Mouse (Mus musculus) MEL (cell line): Measurements from ENCODE around the gene Lrrc20. TPM values are rescaled to one million over a fixed set of nuclear protein-coding genes. Genes with fewer than 3 reads are reported as not detected.

Experiments
- DNase-seq: peaks from one replicate; pipeline ENCODE4 v3.0.0; 2011; ENCODE audit warnings: low read depth, low spot score
- H3K27ac ChIP-seq: 2 replicates; pipeline ENCODE4 v1.5.1; 2012; ENCODE audit warnings: low read depth, mild to moderate bottlenecking, control low read depth, low read length, moderate library complexity; ENCODE audit not compliant: control insufficient read depth
- H3K27me3 ChIP-seq, 2 experiments: fragments of 150-350 bp in 1 of 2; sonication (generic) in 1 of 2; 2 replicates each; pipeline ENCODE4 v1.6.1; 2012; ENCODE audit warnings: low read length in 2 of 2, mild to moderate bottlenecking in 2 of 2, improper control_type of control experiment in 1 of 2, moderate library complexity in 1 of 2; ENCODE audit not compliant: insufficient read depth in 2 of 2, control insufficient read depth in 1 of 2
- H3K36me3 ChIP-seq, 2 experiments: 2 replicates each; pipeline ENCODE4 v1.6.1; 2012 to 2014; ENCODE audit warnings: low read length in 2 of 2, improper control_type of control experiment in 1 of 2, inconsistent platforms in 1 of 2, mild to moderate bottlenecking in 1 of 2; ENCODE audit not compliant: insufficient read depth in 2 of 2, control insufficient read depth in 1 of 2
- H3K4me1 ChIP-seq, 2 experiments: fragments of 150-350 bp in 1 of 2; sonication (generic) in 1 of 2; 2 replicates each; pipeline ENCODE4 v1.6.1; 2012; ENCODE audit warnings: low read length in 2 of 2, improper control_type of control experiment in 1 of 2, mild to moderate bottlenecking in 1 of 2; ENCODE audit not compliant: insufficient read depth in 2 of 2, control insufficient read depth in 1 of 2
- H3K4me3 ChIP-seq, 2 experiments: fragments of 150-350 bp in 1 of 2; sonication (generic) in 1 of 2; 2 replicates each; pipeline ENCODE4 v1.5.1; 2012; ENCODE audit warnings: low read depth in 2 of 2, low read length in 2 of 2, mild to moderate bottlenecking in 2 of 2, moderate library complexity in 2 of 2, control low read depth in 1 of 2, improper control_type of control experiment in 1 of 2; ENCODE audit not compliant: control insufficient read depth in 1 of 2, insufficient read depth in 1 of 2
- H3K79me2 ChIP-seq: 2 replicates; pipeline ENCODE4 v1.6.1; 2012; ENCODE audit warnings: mild to moderate bottlenecking, low read length, moderate library complexity; ENCODE audit not compliant: control insufficient read depth, poor library complexity, insufficient read depth
- H3K9ac ChIP-seq: 2 replicates; pipeline ENCODE4 v1.6.1; 2012; ENCODE audit warnings: low read depth, mild to moderate bottlenecking, control low read depth, low read length, moderate library complexity; ENCODE audit not compliant: control insufficient read depth, poor library complexity, severe bottlenecking
- H3K9me3 ChIP-seq: fragments of 150-350 bp; sonication (generic); replicated peaks from 2 replicates; pipeline ENCODE4 v1.6.1; 2012; ENCODE audit warnings: mild to moderate bottlenecking, low read length, improper control_type of control experiment, moderate library complexity; ENCODE audit not compliant: insufficient read depth
- CHD2 ChIP-seq: IDR thresholded peaks from 2 replicates; pipeline ENCODE4 v1.6.1; 2011; ENCODE audit warnings: low read length, improper control_type of control experiment
- CTCF ChIP-seq, 3 experiments: IDR thresholded peaks in 2 of 3; conservative IDR thresholded peaks in 1 of 3; 2 replicates each; pipeline ENCODE4 v1.5.1; 2011 to 2012; ENCODE audit warnings: low read length in 3 of 3, low read depth in 2 of 3, mild to moderate bottlenecking in 2 of 3, improper control_type of control experiment in 1 of 3, inconsistent platforms in 1 of 3, mixed read lengths in 1 of 3, moderate library complexity in 1 of 3; ENCODE audit not compliant: control insufficient read depth in 1 of 3, insufficient read depth in 1 of 3, poor library complexity in 1 of 3, severe bottlenecking in 1 of 3
- ELF1 ChIP-seq: IDR thresholded peaks from 2 replicates; pipeline ENCODE4 v1.6.1; 2014; ENCODE audit warnings: low read depth, mild to moderate bottlenecking, inconsistent platforms, low read length, improper control_type of control experiment, moderate library complexity
- EP300 ChIP-seq, 2 experiments: IDR thresholded peaks; 2 replicates each; pipeline ENCODE4 v1.6.1; 2011; ENCODE audit warnings: improper control_type of control experiment in 2 of 2, low read length in 2 of 2, low read depth in 1 of 2, mild to moderate bottlenecking in 1 of 2
- GABPA ChIP-seq: IDR thresholded peaks from 2 replicates; pipeline ENCODE4 v1.6.1; 2012; ENCODE audit warnings: low read depth, mild to moderate bottlenecking, inconsistent platforms, low read length, improper control_type of control experiment, moderate library complexity
- GATA1 ChIP-seq: IDR thresholded peaks from 2 replicates; pipeline ENCODE4 v1.6.1; 2011; ENCODE audit warnings: low read depth, low read length, improper control_type of control experiment
- HCFC1 ChIP-seq: IDR thresholded peaks from 2 replicates; pipeline ENCODE4 v1.6.1; 2012; ENCODE audit warnings: low read depth, mild to moderate bottlenecking, inconsistent platforms, low read length, improper control_type of control experiment, moderate library complexity
- MAFK ChIP-seq: IDR thresholded peaks from 2 replicates; pipeline ENCODE4 v1.6.1; 2011; ENCODE audit warnings: low read depth, mild to moderate bottlenecking, low read length, improper control_type of control experiment, borderline replicate concordance
- MAX ChIP-seq: IDR thresholded peaks from 2 replicates; pipeline ENCODE4 v1.6.1; 2011; ENCODE audit warnings: low read length, improper control_type of control experiment
- MXI1 ChIP-seq: IDR thresholded peaks from 2 replicates; pipeline ENCODE4 v1.6.1; 2011; ENCODE audit warnings: mild to moderate bottlenecking, low read depth, low read length, improper control_type of control experiment
- POLR2A ChIP-seq, 2 experiments: IDR thresholded peaks; 2 replicates each; pipeline ENCODE4 v1.6.1; 2011 to 2012; ENCODE audit warnings: low read length in 2 of 2, mild to moderate bottlenecking in 2 of 2, control low read depth in 1 of 2, improper control_type of control experiment in 1 of 2, low read depth in 1 of 2, moderate library complexity in 1 of 2; ENCODE audit not compliant: control insufficient read depth in 1 of 2, insufficient read depth in 1 of 2, poor library complexity in 1 of 2
- POLR2AphosphoS2 ChIP-seq: IDR thresholded peaks from 2 replicates; pipeline ENCODE4 v1.6.1; 2011; ENCODE audit warnings: low read length, improper control_type of control experiment
- POLR2AphosphoS5 ChIP-seq: IDR thresholded peaks from 2 replicates; pipeline ENCODE4 v1.6.1; 2012; ENCODE audit warnings: low read depth, borderline replicate concordance, mild to moderate bottlenecking, inconsistent platforms, low read length, moderate library complexity, mixed read lengths
- SMC3 ChIP-seq: IDR thresholded peaks from 2 replicates; pipeline ENCODE4 v1.6.1; 2011; ENCODE audit warnings: low read depth, low read length, improper control_type of control experiment
- TBP ChIP-seq: IDR thresholded peaks from 2 replicates; pipeline ENCODE4 v1.8.0; 2011; ENCODE audit warnings: low read depth, low read length, improper control_type of control experiment
- USF1 ChIP-seq: IDR thresholded peaks from 2 replicates; pipeline ENCODE4 v1.6.1; 2014; ENCODE audit warnings: low read depth, mild to moderate bottlenecking, inconsistent platforms, low read length, improper control_type of control experiment, moderate library complexity
- USF2 ChIP-seq, 2 experiments: IDR thresholded peaks; 2 replicates each; pipeline ENCODE4 v1.6.1; 2011 to 2012; ENCODE audit warnings: improper control_type of control experiment in 2 of 2, low read length in 2 of 2, borderline replicate concordance in 1 of 2, inconsistent platforms in 1 of 2, low read depth in 1 of 2, mild to moderate bottlenecking in 1 of 2; ENCODE audit not compliant: insufficient read depth in 1 of 2
- ZKSCAN1 ChIP-seq: IDR thresholded peaks from 2 replicates; pipeline ENCODE4 v1.6.1; 2012; ENCODE audit warnings: low read depth, mild to moderate bottlenecking, inconsistent platforms, low read length, improper control_type of control experiment, moderate library complexity
- ZMIZ1 ChIP-seq: IDR thresholded peaks from 2 replicates; pipeline ENCODE4 v1.6.1; 2012; ENCODE audit warnings: low read depth, mild to moderate bottlenecking, inconsistent platforms, low read length, improper control_type of control experiment, moderate library complexity
- ZNF384 ChIP-seq: IDR thresholded peaks from 2 replicates; pipeline ENCODE4 v1.6.1; 2012; ENCODE audit warnings: low read depth, mild to moderate bottlenecking, inconsistent platforms, low read length, improper control_type of control experiment
- polyA plus RNA-seq, 2 experiments: library from polyadenylated mRNA; stranded (reverse) in 1 of 2; unstranded in 1 of 2; fragments of >175 nt in 1 of 2; fragments of >200 nt in 1 of 2; gene quantifications; 2 replicates each; pipeline versions ENCODE4 v1.2.1 to v1.2.4; 2012; ENCODE audit warnings: low replicate concordance in 2 of 2, low read depth in 1 of 2; ENCODE audit not compliant: insufficient read length in 2 of 2, insufficient read depth in 1 of 2, missing spikeins in 1 of 2
- total RNA-seq: library from RNA; depleted of rRNA; stranded (reverse); fragments of 300-350 nt; gene quantifications from 2 replicates; pipeline ENCODE4 v1.2.3, GENCODE M21; 2012

The Lrrc20 gene
- total and polyA plus RNA-seq, 3 experiments: 7.6 to 14.7 TPM; not detected in 1

- H3K27ac ChIP-seq: no peak overlapping the region
- no peaks in the 10 kb centered on the region for H3K79me2 ChIP-seq
- H3K9ac ChIP-seq: no peak overlapping the region
- no peaks in the 10 kb centered on the region for H3K36me3 ChIP-seq
- no peak for DNase-seq
- no peaks in the 10 kb centered on the region for H3K27me3 ChIP-seq
- TF ChIP-seq CTCF (IDR thresholded peaks at IDR 0.05 in 2 of 3, conservative IDR thresholded peaks at IDR 0.05 in 1 of 3; ENCODE audit: control insufficient read depth in 1 of 3, insufficient read depth in 1 of 3, low read depth in 2 of 3, low read length in 3 of 3, poor library complexity in 1 of 3, severe bottlenecking in 1 of 3): no peak
- no peak for TF ChIP-seq TBP
- no peak for TF ChIP-seq ZKSCAN1
- TF ChIP-seq USF2 (IDR thresholded peaks at IDR 0.05; ENCODE audit: borderline replicate concordance in 1 of 2, insufficient read depth in 1 of 2, low read depth in 1 of 2, low read length in 2 of 2): no peak
- no peak for TF ChIP-seq USF1
- TF ChIP-seq ELF1: no peak
- no peak for TF ChIP-seq POLR2A (IDR thresholded peaks at IDR 0.05; ENCODE audit: control insufficient read depth in 1 of 2, insufficient read depth in 1 of 2, low read depth in 1 of 2, low read length in 2 of 2, poor library complexity in 1 of 2)
- no peak for TF ChIP-seq EP300 (IDR thresholded peaks at IDR 0.05; ENCODE audit: low read depth in 1 of 2, low read length in 2 of 2)
- no peak for TF ChIP-seq POLR2AphosphoS5
- TF ChIP-seq HCFC1: no peak
- no peak for TF ChIP-seq GABPA
- no peak for TF ChIP-seq ZMIZ1
- no peak for TF ChIP-seq SMC3
- TF ChIP-seq CHD2: no peak
- TF ChIP-seq ZNF384: no peak
- TF ChIP-seq MAX: no peak
- TF ChIP-seq POLR2AphosphoS2: no peak
- TF ChIP-seq GATA1: no peak
- TF ChIP-seq MXI1: no peak
- H3K4me3 ChIP-seq: no peak overlapping the region
- H3K9me3 ChIP-seq: no peaks in the 10 kb centered on the region
- H3K4me1 ChIP-seq: no peaks in the 10 kb centered on the region
Measured at GRCm38 (mm10) chr10:61499505-61500466, 24.2 kb downstream of the Lrrc20 start.

- H3K9me3 ChIP-seq: no peaks in the 10 kb centered on the region
- TF ChIP-seq MAFK: no peak
- TF ChIP-seq TBP: no peak
- H3K27me3 ChIP-seq: no peaks in the 10 kb centered on the region
- H3K9ac ChIP-seq: no peak overlapping the region
- no peaks in the 10 kb centered on the region for H3K4me1 ChIP-seq
- no peak for DNase-seq
- H3K36me3 ChIP-seq: no peaks in the 10 kb centered on the region
- H3K79me2 ChIP-seq: no peaks in the 10 kb centered on the region
- H3K4me3 ChIP-seq: no peak overlapping the region
- H3K27ac ChIP-seq: no peak overlapping the region
Measured at GRCm38 (mm10) chr10:61500756-61501155, 25.2 kb downstream of the Lrrc20 start.
